Mouse (Mus musculus) left cerebral cortex, adult 8-10 months (tissue): Measurements from ENCODE around the gene Stk16. TPM values are rescaled to one million over a fixed set of nuclear protein-coding genes. Genes with fewer than 3 reads are reported as not detected.
"Not testable (repeated sequence)": the region's sequence is repeated elsewhere in the genome, so short reads cannot be mapped to it uniquely, and the experiment has no call there.

ENCODE experiments used
- DNase-seq, 2 experiments: peaks; one replicate each; pipeline ENCODE4 v3.0.0; 2022; ENCODE audit warnings: low spot score in 2 of 2
- total RNA-seq, 4 experiments: library from RNA; stranded (reverse); gene quantifications; 2 replicates each; pipeline ENCODE4 v1.2.4; 2022

The Stk16 gene
- total RNA-seq, 4 experiments from 2014 or later = 73.9 to 82.8 (median 80.2) TPM

- no peak for DNase-seq
Observed at GRCm38 (mm10) chr1:75212542-75212941, 1.9 kb downstream of the Stk16 start.

- DNase-seq = no peak
Observed at GRCm38 (mm10) chr1:75213096-75213495, 2.5 kb downstream of the Stk16 start.

GRCm38 (mm10) chr1:75214442-75214841 lies 3.8 kb downstream of the Stk16 start:
- DNase-seq = no peak

GRCm38 (mm10) chr1:75214886-75215285 lies 4.2 kb downstream of the Stk16 start:
- peak in 1 of 2 experiments; percentile 67 for DNase-seq

- no peak for DNase-seq
Observed at GRCm38 (mm10) chr1:75215785-75216184, 5.1 kb downstream of the Stk16 start.

GRCm38 (mm10) chr1:75216797-75217585 lies 6.4 kb downstream of the Stk16 start:
- no peak for DNase-seq

GRCm38 (mm10) chr1:75217893-75218226 lies 7.2 kb downstream of the Stk16 start:
- DNase-seq = no peak

- peak; percentile 50 to 89 for DNase-seq
Observed at GRCm38 (mm10) chr1:75218227-75219001, 7.8 kb downstream of the Stk16 start.

GRCm38 (mm10) chr1:75219078-75219477 lies 8.4 kb downstream of the Stk16 start:
- peak; percentile 92 to 93 for DNase-seq

- no peak for DNase-seq
Observed at GRCm38 (mm10) chr1:75219531-75219930, 8.9 kb downstream of the Stk16 start, which contains the start of gene Tuba4a. Gene Tuba4a (minus strand): TSS chr1:75219865.

- DNase-seq = no peak
Observed at GRCm38 (mm10) chr1:75221538-75221937, 10.9 kb downstream of the Stk16 start.

- DNase-seq = no peak
Observed at GRCm38 (mm10) chr1:75222926-75223325, 12.3 kb downstream of the Stk16 start.

GRCm38 (mm10) chr1:75223532-75223931 lies 12.9 kb downstream of the Stk16 start:
- no peak for DNase-seq

- no peak for DNase-seq
Observed at GRCm38 (mm10) chr1:75225473-75225872, 14.8 kb downstream of the Stk16 start.

GRCm38 (mm10) chr1:75226138-75226537 lies 15.5 kb downstream of the Stk16 start:
- DNase-seq = no peak

- no peak for DNase-seq
Observed at GRCm38 (mm10) chr1:75227653-75228052, 17.0 kb downstream of the Stk16 start.

- no peak for DNase-seq
Observed at GRCm38 (mm10) chr1:75229158-75229557, 18.5 kb downstream of the Stk16 start.

GRCm38 (mm10) chr1:75230335-75230994 lies 19.8 kb downstream of the Stk16 start:
- DNase-seq = peak in 1 of 2 experiments; percentile 9

GRCm38 (mm10) chr1:75231224-75231623 lies 20.6 kb downstream of the Stk16 start:
- no peak for DNase-seq

- DNase-seq = no peak
Observed at GRCm38 (mm10) chr1:75231664-75232152, 21.1 kb downstream of the Stk16 start, which contains the start of gene A630095N17Rik. Gene A630095N17Rik (minus strand): TSS chr1:75232102.

GRCm38 (mm10) chr1:75232489-75232888 lies 21.9 kb downstream of the Stk16 start:
- not testable (repeated sequence) for DNase-seq

GRCm38 (mm10) chr1:75234606-75235005 lies 24.0 kb downstream of the Stk16 start:
- peak in 1 of 2 experiments; percentile 71 for DNase-seq
